Mouse (Mus musculus): ENCODE measurements at regions not wholly inside any gene's neighbourhood (a gene's known extent, or its start where the extent isn't known, plus 50 kb on each side); places are given as distances from the start of the nearest gene placed in this dataset.

DNA sequence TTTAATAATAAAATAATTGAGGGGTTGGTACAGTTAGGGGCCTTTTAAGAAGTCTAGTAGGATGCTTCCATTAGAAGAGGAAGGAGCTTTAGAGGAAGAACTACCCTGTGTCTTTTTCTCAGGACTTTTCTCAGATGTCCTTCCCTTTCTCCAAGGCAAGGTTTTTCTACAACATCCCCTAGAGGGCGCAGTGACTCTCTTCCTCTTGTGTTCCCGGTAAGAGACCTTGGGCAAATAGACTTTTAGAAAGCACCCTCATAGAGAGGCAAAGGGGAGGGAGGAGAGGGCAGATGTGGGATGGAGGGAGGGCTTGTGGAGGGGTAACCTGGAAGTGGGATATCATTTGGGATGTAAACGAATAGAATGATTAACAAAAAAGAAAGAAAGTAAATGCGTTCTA, 572.6 kb upstream of the Sox9 start:
- peak; percentile 67 for TF ChIP-seq CTCF (IDR thresholded peaks at IDR 0.05; ENCODE audit: low read depth)
- TF ChIP-seq EP300 (IDR thresholded peaks at IDR 0.05; ENCODE audit: low read depth): no peak
